Mouse (Mus musculus) hindbrain, embryonic 11.5 days (tissue): Measurements from ENCODE around the gene Ppara. TPM values are rescaled to one million over a fixed set of nuclear protein-coding genes. Genes with fewer than 3 reads are reported as not detected.

Experiments
- ATAC-seq: fragments of 200-750 bp; cut with Nextera tagmentation; 2 replicates; pipeline ENCODE4 v1.8.0; 2017; ENCODE audit warnings: mild to moderate bottlenecking, moderate TSS enrichment, moderate library complexity; ENCODE audit not compliant: low FRiP score
- DNase-seq: peaks from one replicate; pipeline ENCODE4 v3.0.0-alpha.2; 2015; ENCODE audit warnings: low spot score
- H3K27ac ChIP-seq: fragments of 300-500 bp; sonication (generic); 2 replicates; pipeline ENCODE4 v1.5.1; 2014; ENCODE audit warnings: mild to moderate bottlenecking, low read depth, low read length
- H3K27me3 ChIP-seq: fragments of 300-500 bp; sonication (generic); 2 replicates; pipeline ENCODE4 v1.6.1; 2014; ENCODE audit warnings: mild to moderate bottlenecking, low read length, moderate library complexity, mixed read lengths; ENCODE audit not compliant: control insufficient read depth, insufficient read depth
- H3K36me3 ChIP-seq: fragments of 300-500 bp; sonication (generic); 2 replicates; pipeline ENCODE4 v1.6.1; 2014; ENCODE audit warnings: mild to moderate bottlenecking, low read length, moderate library complexity, mixed read lengths; ENCODE audit not compliant: control insufficient read depth, insufficient read depth
- H3K4me1 ChIP-seq: fragments of 300-500 bp; sonication (generic); replicated peaks from 2 replicates; pipeline ENCODE4 v1.6.1; 2014; ENCODE audit warnings: low read length, mixed read lengths; ENCODE audit not compliant: control insufficient read depth, insufficient read depth
- H3K4me2 ChIP-seq: fragments of 300-500 bp; sonication (generic); replicated peaks from 2 replicates; pipeline ENCODE4 v1.6.1; 2014; ENCODE audit warnings: mild to moderate bottlenecking, low read depth, low read length
- H3K4me3 ChIP-seq: fragments of 300-500 bp; sonication (generic); 2 replicates; pipeline ENCODE4 v1.5.1; 2014; ENCODE audit warnings: low read depth, low read length
- H3K9ac ChIP-seq: fragments of 300-500 bp; sonication (generic); 2 replicates; pipeline ENCODE4 v1.6.1; 2014; ENCODE audit warnings: low read depth, low read length
- H3K9me3 ChIP-seq: fragments of 300-500 bp; sonication (generic); 2 replicates; pipeline ENCODE4 v1.6.1; 2016; ENCODE audit warnings: low read length; ENCODE audit not compliant: control insufficient read depth
- WGBS: fragments of 180-500 bp; shearing (Covaris S2); extraction: QIAGEN DNeasy Blood & Tissue Kit; methylation state at CpG from one replicate; pipeline ENCODE4 v1.1.7; 2014; 5-methylcytosine and 5-hydroxymethylcytosine counted together
- polyA plus RNA-seq: library from polyadenylated mRNA; unstranded; fragments of >200 nt; fragmentation: Nextera tagmentation; extraction: Ambion mirVana; gene quantifications from 2 replicates; pipeline ENCODE4 v1.2.1, GENCODE M21; 2014

Gene Ppara
- polyA plus RNA-seq, 1 experiment from 2014 or later, result 1.5 TPM

DNA sequence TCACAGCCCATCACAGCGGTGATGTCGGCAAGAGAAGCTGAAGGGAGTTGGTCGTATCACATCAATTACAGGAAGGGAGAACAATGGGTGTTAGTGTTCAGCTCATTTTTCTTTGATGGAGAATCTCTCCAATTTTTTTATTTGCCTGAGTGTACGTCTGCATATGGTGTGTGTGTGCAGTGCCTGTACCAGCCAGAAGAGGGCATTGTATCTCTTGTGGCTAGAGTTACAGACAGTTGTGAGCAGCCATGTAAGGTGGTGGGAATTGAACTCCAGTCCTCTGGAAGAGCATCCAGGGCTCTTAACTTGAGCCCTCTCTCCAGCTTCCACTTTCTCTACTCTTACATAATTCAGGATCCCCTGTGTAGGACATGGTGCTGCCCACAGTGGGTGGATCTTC is 48.4 kb downstream of the Ppara start:
- H3K9ac ChIP-seq, result no peak overlapping the region
- no peak for DNase-seq
- no peak overlapping the region for H3K4me3 ChIP-seq
- no peaks in the 10 kb centered on the region for H3K36me3 ChIP-seq
- no peak overlapping the region for H3K27ac ChIP-seq
- no peak overlapping the region for H3K4me2 ChIP-seq
- no peaks in the 10 kb centered on the region for H3K4me1 ChIP-seq
- ATAC-seq, result no peak
- 89% methylated on average over 4 of the region's 4 CpGs for WGBS
- H3K9me3 ChIP-seq, result no peaks in the 10 kb centered on the region
- H3K27me3 ChIP-seq, result no peaks in the 10 kb centered on the region

DNA sequence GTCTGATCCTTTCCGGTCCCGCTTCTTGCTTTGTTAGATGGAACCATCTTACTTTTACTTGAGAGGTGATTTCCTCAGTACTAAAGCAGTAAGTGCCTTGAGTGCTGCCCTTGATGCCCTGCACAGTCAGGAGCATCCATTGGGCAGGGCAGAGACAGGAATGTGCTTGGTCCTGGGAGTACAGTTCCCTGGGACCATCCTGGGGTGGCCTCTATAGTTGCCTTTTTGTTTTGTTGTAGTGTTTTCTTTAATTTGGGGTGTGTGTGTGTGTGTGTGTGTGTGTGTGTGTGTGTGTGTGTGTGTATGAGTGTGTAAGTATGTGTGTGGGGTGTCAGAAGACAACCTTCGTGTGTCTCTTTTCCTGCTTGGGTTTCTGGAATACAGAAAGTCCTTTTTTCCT is 49.6 kb downstream of the Ppara start:
- ATAC-seq, result no peak
- Histone ChIP-seq H3K27ac (no peak overlapping the region), H3K4me3 (no peak overlapping the region), H3K4me2 (no peak overlapping the region), H3K9ac (no peak overlapping the region), H3K4me1 (no peaks in the 10 kb centered on the region), H3K36me3 (no peaks in the 10 kb centered on the region), H3K9me3 (no peaks in the 10 kb centered on the region), H3K27me3 (no peaks in the 10 kb centered on the region)
- no peak for DNase-seq
- WGBS, result 92% methylated on average over 3 of the region's 3 CpGs

DNA sequence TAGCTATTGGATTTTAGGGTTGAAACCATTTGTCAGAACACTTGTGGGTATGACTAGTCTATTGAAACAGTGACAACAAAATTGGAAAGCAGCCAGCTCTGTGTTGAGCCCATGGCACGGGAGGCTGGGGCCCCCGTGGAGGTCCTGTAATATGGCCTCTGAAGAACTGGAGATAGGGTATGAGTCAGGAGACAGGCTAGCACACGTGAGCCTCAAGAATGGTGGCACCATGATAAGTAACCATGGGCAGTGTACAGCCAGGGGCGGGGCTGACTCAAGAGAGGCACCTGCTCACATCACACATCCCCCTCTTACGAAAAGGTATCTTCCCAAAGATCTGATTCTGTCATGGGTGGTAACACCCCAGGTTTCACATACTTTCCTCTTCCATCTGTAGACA is 51.9 kb downstream of the Ppara start:
- H3K9me3 ChIP-seq, result no peaks in the 10 kb centered on the region
- H3K36me3 ChIP-seq, result no peaks in the 10 kb centered on the region
- DNase-seq, result no peak
- WGBS, result 83% methylated on average over 5 of the region's 5 CpGs
- H3K9ac ChIP-seq, result no peak overlapping the region
- no peak overlapping the region for H3K4me3 ChIP-seq
- no peaks in the 10 kb centered on the region for H3K27me3 ChIP-seq
- no peak overlapping the region for H3K27ac ChIP-seq
- H3K4me1 ChIP-seq, result no peaks in the 10 kb centered on the region
- no peak for ATAC-seq
- H3K4me2 ChIP-seq, result no peak overlapping the region

DNA sequence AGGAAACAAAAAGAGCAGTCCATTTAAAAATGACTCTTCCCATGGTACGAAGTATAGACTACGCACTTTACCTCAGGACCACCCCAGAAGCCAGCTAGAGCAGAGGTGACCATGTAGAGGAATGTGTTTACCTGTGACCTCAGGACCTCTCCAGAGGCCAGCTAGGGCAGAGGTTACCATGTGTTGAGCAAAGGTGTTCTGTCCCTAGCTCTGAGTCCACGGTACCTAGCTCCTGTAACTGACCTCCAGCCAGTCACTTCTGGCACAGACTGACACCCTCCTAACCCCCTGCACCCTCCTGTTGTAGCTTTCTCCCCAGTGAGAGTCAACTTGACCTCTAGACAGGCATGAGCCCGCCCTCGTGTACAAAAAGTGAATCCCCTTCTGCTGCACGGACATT is 52.7 kb downstream of the Ppara start:
- DNase-seq, result no peak
- Histone ChIP-seq H3K4me2 (no peak overlapping the region), H3K4me3 (no peak overlapping the region), H3K36me3 (no peaks in the 10 kb centered on the region), H3K9ac (no peak overlapping the region), H3K27me3 (no peaks in the 10 kb centered on the region), H3K27ac (no peak overlapping the region), H3K9me3 (no peaks in the 10 kb centered on the region), H3K4me1 (no peaks in the 10 kb centered on the region)
- no peak for ATAC-seq
- 93% methylated on average over 6 of the region's 6 CpGs for WGBS

DNA sequence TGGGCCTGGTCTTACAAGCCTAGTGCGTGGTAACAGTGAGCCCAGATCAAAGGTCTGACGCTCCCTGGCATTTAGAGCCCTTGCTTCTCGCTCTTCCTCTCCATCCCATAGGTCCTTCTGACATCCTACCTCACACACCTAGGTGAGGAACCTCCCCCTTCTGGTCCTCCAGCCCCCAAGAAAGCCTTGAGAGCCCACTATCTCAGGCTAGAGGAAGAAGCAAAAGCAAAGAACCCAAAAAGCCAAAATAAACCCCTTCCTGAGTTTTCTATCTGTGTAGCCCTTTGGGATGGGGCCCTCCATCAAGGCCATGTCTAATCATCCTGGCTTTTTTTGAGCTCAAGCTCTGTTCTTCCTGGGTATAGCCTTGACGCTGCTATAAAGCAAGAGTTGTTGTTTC is 53.3 kb downstream of the Ppara start:
- Histone ChIP-seq H3K4me1 (no peaks in the 10 kb centered on the region), H3K36me3 (no peaks in the 10 kb centered on the region), H3K9ac (no peak overlapping the region), H3K9me3 (no peaks in the 10 kb centered on the region), H3K4me3 (no peak overlapping the region), H3K27me3 (no peaks in the 10 kb centered on the region), H3K4me2 (no peak overlapping the region), H3K27ac (no peak overlapping the region)
- 88% methylated on average over 4 of the region's 4 CpGs for whole genome bisulfite sequencing
- no peak for ATAC-seq
- no peak for DNase-seq

DNA sequence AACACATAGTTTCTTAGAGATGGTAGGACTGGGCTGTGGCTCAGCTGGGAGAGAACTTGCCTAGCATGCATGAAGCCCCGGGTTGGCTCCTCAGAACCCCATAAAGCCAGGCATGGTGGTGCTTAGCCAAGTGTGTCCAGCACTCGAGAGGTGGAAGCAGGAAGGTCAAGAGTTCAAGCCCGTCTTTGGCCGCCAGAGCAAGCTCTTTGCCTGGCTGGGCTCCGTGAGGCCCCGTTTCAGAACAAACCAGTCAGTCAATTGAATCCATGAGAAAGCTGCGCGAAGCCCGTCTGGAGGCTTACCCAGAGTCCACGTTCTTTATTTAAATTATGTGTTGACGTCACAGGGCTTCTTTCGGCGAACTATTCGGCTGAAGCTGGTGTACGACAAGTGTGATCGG is 53.9 kb downstream of the Ppara start:
- Histone ChIP-seq H3K36me3 (no peaks in the 10 kb centered on the region), H3K4me2 (no peak overlapping the region), H3K27me3 (no peaks in the 10 kb centered on the region), H3K4me3 (no peak overlapping the region), H3K27ac (no peak overlapping the region), H3K4me1 (no peaks in the 10 kb centered on the region), H3K9ac (no peak overlapping the region), H3K9me3 (no peaks in the 10 kb centered on the region)
- WGBS, result 76% methylated on average over 16 of the region's 16 CpGs
- DNase-seq, result no peak
- ATAC-seq, result no peak

DNA sequence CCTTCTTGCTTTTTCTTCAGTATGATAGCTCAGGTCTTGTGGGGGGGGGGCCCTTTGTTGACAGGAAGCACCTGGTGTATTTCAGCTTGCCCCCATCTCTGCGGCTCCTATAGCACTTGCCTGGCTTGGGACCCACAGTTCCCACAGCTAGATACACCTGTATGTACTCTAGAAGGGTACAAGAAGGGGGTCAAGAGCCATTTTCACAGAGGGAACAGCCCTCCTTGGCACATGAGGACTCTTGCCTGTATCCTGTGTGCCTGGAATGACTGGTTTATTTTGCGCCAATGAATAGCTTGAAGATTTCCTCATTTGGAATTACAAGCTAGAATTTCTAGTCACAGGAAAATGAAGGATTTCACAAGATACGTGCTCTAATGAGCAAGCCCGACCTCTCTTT is 56.7 kb downstream of the Ppara start:
- Histone ChIP-seq H3K4me1 (no peaks in the 10 kb centered on the region), H3K27ac (no peak overlapping the region), H3K4me3 (no peak overlapping the region), H3K4me2 (no peak overlapping the region), H3K9me3 (no peaks in the 10 kb centered on the region), H3K9ac (no peak overlapping the region), H3K27me3 (no peaks in the 10 kb centered on the region), H3K36me3 (no peaks in the 10 kb centered on the region)
- ATAC-seq (no peak), DNase-seq (no peak)
- 92% methylated on average over 4 of the region's 4 CpGs for whole genome bisulfite sequencing

DNA sequence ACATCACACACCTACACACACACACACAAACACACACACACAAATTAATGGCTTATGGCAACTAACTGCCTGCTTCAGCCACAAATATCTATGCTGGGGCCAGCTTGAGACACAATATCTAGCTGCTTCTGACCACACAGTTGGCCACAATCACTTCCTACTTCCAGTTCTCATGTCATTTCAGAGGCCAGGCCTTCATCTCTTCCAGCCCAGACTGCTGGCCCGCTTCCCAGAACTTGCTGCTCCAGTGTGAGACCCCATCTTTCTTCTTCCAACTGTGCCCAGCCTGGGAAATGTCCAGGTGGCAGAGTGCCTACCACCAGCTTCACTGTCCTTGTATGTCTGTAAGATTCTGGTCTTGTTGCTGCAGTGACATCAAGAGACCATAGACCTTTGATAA is 58.0 kb downstream of the Ppara start:
- H3K9ac ChIP-seq, result no peak overlapping the region
- H3K4me1 ChIP-seq, result no peaks in the 10 kb centered on the region
- no peak overlapping the region for H3K4me3 ChIP-seq
- H3K27ac ChIP-seq, result no peak overlapping the region
- H3K27me3 ChIP-seq, result no peaks in the 10 kb centered on the region
- H3K9me3 ChIP-seq, result no peaks in the 10 kb centered on the region
- H3K36me3 ChIP-seq, result no peaks in the 10 kb centered on the region
- 89% methylated on average over 1 of the region's 1 CpGs for WGBS
- no peak for ATAC-seq
- H3K4me2 ChIP-seq, result no peak overlapping the region
- DNase-seq, result no peak

DNA sequence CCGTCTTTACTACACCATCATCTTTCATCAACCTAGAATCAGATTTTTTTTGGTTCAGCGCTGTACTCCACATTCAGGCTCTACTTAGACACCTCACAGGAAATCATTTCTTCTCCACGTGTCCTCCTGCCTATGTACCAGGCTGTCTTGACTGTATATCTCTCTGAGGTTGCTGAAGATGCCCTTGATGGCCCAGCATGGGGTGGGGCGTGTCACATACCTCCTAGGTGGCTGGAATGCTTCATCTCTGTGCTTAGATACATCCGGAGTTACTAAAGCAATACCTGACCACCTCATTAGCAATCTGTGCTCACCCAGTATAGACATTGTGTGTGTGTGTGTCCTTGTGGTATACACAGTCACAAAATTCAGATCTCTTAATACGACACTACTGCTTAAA is 60.7 kb downstream of the Ppara start:
- DNase-seq (no peak), ATAC-seq (no peak)
- whole genome bisulfite sequencing, result 75% methylated on average over 6 of the region's 6 CpGs
- Histone ChIP-seq H3K36me3 (no peaks in the 10 kb centered on the region), H3K9me3 (no peaks in the 10 kb centered on the region), H3K27ac (no peak overlapping the region), H3K4me3 (no peak overlapping the region), H3K9ac (no peak overlapping the region), H3K4me1 (no peaks in the 10 kb centered on the region), H3K4me2 (no peak overlapping the region), H3K27me3 (no peaks in the 10 kb centered on the region)
